Mouse (Mus musculus) telencephalon, adult 2 months (tissue): ENCODE data around the gene Actr6.
"Not testable (repeated sequence)": the region's sequence is repeated elsewhere in the genome, so short reads cannot be mapped to it uniquely, and the experiment has no call there.

Experiments used
- DNase-seq: peaks from one replicate; pipeline ENCODE4 v3.0.0-alpha.2; 2011; ENCODE audit warnings: low read depth, low spot score

Gene Actr6

DNA sequence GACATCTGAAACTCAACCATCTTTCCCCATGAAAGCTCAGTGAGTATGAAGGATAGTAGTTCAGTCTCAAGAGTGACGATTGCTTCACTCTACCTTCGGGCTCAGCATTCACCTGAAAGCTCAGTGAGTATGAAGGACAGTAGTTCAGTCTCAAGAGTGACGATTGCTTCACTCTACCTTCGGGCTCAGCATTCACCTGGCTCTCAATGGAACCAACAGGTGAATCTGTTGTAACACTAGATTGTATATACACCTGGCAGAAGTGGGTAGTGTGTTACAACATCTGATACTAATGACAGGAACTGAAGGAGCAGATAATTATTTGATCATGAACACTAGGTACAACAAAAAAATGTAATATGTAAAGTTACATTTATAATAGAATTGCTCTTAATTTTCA is 50.4 kb downstream of the Actr6 start:
- no peak for DNase-seq

DNA sequence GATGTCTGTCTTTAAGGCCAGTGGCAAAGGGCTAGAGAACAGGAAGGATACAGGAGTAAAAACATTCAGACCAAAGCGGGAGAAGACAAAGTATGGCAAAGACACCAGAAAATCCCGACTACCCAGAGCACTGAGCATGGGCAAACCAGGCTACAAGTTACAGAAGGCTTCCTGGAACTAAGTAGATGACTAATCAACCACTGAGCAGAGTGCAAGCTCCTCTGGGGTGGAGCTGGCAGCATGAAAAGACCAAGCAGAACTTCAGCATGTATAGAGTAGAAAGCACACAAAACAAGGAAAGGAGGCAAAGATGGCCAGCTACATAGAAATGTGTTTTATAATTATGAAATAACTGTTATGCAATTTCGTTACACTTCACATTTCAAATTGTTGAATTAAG is 51.6 kb downstream of the Actr6 start:
- no peak for DNase-seq

DNA sequence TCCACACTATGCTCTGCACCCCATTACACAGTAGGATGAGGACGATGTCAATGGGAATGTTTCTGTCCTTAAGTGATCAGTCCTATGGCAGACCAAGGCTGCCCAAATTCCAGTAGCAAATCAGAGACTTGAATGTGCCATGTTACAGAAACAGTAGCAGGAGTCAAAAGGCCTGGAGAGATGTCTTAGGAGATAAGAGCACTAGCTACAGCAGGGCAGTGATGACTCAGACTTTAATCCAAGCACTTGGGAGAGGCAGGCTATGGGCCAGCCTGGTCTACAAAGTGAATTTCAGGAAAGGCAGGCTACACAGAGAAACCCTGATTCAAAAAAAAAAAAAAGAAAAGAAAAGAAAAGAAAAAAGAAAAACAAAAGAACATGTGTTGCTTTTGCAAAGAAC is 52.6 kb downstream of the Actr6 start:
- DNase-seq, result no peak

DNA sequence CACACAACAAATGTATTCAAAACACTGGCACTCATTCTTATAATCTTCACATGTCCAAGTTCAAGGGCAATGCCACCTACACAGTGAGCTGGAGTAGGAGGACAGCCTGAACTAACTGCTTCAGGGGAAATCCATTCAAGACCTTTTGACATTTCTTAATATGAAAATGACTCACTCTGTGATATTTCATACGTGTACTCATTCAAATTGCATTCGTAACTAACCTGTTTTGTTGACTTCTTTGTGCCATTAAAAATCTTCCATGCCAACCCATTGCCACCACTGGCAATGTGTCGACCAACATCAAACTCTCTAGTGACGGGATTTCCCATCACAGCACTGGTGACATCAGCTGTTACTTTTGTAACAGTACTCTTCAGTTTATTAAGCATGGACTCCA is 54.0 kb downstream of the Actr6 start:
- DNase-seq, result no peak

DNA sequence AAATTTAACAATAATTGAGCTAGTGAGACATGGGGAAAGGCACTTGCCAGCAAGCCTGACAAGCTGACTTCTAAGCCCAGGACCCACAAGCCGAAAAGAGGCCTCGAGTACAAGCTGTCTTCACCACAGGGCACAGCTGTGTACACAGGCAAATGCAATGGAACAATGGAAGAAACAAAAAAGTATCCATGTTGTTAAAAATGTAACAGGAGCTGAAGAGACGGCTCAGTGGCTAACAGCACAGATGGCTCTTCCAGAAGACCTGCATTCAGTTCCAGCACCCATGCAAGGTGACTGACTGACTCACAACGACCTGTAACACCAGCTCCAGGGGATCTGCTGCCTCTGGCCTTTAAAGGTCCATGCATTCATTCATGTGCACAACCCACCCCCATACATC is 55.5 kb downstream of the Actr6 start:
- no peak for DNase-seq

DNA sequence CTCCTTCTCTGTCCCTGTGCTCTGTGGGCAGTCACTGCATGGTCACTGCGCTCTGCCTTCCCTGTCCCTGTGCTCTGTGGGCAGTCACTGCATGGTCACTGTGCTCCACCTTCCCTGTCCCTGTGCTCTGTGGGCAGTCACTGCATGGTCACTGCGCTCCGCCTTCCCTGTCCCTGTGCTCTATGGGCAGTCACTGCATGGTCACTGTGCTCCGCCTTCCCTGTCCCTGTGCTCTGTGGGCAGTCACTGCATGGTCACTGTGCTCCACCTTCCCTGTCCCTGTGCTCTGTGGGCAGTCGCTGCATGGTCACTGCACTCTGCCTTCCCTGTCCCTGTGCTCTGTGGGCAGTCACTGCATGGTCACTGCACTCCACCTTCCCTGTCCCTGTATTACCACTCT is 61.7 kb downstream of the Actr6 start:
- DNase-seq, result not testable (repeated sequence)

DNA sequence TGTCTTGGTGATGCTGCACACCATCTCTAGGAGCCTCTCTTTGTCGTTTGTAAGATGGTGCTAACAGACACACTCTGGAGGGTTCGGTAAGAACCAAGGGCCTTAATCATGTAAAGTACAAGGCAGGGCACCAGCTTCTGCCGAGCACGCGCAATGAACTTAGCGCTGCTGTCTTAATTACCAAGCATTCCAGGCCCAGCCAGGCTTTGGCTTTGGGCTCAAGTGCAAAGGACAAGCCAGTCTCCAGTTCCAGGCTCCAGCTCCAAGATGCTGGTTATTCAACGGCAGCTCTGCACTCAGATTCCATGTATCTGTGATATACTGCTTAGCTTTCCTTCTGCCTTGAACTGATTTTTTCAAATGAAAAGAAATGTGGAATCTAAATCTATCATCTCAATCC is 64.5 kb downstream of the Actr6 start:
- DNase-seq, result no peak

DNA sequence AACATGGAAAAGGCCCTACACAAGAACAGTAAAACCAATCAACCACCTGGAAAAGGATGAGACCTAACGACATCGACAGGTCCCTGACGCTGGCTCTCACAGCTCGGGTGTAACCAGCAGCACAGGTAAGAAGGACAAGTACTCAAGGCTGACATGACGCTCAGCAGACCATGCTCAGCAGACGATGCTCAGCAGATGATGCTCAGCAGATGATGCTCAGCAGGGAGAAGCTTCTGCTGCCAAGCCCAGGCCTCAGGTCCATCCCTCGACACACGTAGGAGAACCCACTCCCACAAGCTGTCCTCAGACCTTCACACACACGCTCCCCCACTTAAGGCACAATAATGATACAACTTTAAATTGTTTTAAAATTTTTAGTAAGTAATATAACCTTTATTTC is 66.4 kb downstream of the Actr6 start:
- no peak for DNase-seq

DNA sequence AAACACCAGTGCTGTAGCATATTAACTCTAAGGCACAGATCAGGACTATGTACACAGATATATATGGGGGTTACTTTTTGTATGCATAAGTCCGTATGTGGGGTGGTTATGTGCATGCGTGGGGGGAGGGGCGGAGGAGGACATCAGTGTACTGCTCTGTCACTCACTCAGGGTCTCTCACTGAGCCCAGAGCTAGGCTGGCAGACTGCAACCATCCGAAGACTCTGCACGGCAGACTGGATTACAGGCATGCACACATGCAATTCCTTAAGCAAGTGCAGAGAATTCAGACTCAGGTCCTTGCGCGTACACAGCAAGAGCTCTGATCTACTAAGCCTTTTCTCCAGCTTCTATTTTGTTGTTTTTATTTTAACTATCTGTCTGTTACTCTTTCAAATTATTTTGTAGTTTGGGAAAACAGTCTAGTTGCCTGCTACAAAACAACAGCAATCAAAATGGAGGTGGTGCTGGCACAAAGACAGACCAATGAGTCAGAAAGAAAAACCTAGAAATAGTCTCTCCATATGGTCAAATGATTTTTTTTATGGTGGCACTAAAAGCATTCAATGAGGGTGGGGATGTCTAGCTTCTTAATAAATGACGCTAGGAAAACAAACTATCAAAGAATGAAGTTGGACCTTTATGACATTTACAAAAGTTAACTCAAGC is 67.0 kb downstream of the Actr6 start:
- DNase-seq, result no peak
